Mouse (Mus musculus) G1E (cell line): Measurements from ENCODE around the gene Tmem108.

ENCODE experiments used
- CTCF ChIP-seq: IDR thresholded peaks from 2 replicates; pipeline ENCODE4 v1.5.1; 2012; ENCODE audit warnings: low read depth, low read length, inconsistent platforms, mixed read lengths
- GATA1 ChIP-seq: IDR thresholded peaks from 2 replicates; pipeline ENCODE4 v1.6.1; 2012; ENCODE audit warnings: borderline replicate concordance, low read length, inconsistent platforms, mixed read lengths
- TAL1 ChIP-seq: conservative IDR thresholded peaks from 2 replicates; pipeline ENCODE4 v1.6.1; 2012; ENCODE audit warnings: low read depth, low read length, inconsistent platforms, mixed read lengths

DNA sequence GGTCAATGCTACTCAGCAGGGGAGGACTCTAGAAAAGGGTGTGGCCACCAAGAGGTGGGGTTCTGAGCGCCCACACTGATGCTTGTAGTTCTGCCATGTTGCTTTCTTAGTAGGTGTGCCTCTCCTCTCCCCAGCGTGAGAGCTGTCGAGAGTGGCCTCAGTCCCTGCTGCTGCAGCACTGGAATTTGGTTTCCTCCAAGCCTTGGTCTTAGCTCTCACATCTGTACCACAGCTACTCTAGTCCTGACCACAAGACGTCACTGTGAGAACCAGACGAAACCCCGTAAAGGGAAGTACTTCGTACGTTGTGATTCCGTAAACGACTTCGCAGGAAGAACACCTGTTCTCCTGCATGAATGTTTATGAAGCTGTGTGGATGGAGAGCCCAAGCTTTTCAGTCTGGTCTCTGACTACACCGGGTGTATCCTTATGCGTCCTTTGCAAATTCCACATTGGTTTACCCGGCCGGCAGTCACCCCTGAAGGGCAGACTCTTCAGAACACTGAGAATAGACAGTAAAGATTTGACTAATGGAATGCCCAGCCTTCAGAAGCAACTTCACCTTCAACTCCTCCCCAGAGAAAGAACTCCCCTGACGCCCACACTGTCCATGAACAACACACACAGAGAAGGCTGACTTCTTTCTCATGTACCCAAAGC, 53.0 kb downstream of the Tmem108 start:
- TF ChIP-seq GATA1, result no peak
- TF ChIP-seq CTCF, result no peak
- no peak for TF ChIP-seq TAL1
